Mouse (Mus musculus): ENCODE results near the gene Slc35a5. TPM values are rescaled to one million over a fixed set of nuclear protein-coding genes. Genes with fewer than 3 reads are reported as not detected.

Slc35a5 gene
- total and polyA plus RNA-seq, 2 experiments from 2014 or later: 11.6 to 47.7 TPM

- Histone ChIP-seq H3K27me3 (ENCODE audit: control insufficient read depth, insufficient read depth, low read length) (no peaks in the 10 kb centered on the region), H3K27ac (ENCODE audit: low read depth) (no peak overlapping the region), H3K9ac (replicated peaks; ENCODE audit: low read depth, low read length) (no peak overlapping the region), H3K9me3 (replicated peaks; ENCODE audit: control insufficient read depth, low read length) (no peaks in the 10 kb centered on the region), H3K36me3 (replicated peaks; ENCODE audit: control insufficient read depth, insufficient read depth, low read length) (peaks cover 17% of the 10 kb centered on the region), H3K4me1 (ENCODE audit: control insufficient read depth, insufficient read depth) (no peaks in the 10 kb centered on the region), H3K4me3 (ENCODE audit: low read depth, low read length) (no peak overlapping the region), H3K4me2 (ENCODE audit: low read depth, low read length) (no peak overlapping the region)
- WGBS: 0% methylated on average over 1 of the region's 1 CpGs
- DNase-seq (ENCODE audit: low spot score): peak; percentile 72
- TF ChIP-seq CTCF (IDR thresholded peaks at IDR 0.05; ENCODE audit: low read depth): peak; percentile 82
- TF ChIP-seq EP300 (IDR thresholded peaks at IDR 0.05; ENCODE audit: low read depth): no peak
- ATAC-seq (ENCODE audit: insufficient read depth, low read depth): peak; percentile 60; the same call in 1 of the 2 replicates
Measured at GRCm38 (mm10) chr16:45192613-45193012, 34.1 kb upstream of the Slc35a5 start.

DNA sequence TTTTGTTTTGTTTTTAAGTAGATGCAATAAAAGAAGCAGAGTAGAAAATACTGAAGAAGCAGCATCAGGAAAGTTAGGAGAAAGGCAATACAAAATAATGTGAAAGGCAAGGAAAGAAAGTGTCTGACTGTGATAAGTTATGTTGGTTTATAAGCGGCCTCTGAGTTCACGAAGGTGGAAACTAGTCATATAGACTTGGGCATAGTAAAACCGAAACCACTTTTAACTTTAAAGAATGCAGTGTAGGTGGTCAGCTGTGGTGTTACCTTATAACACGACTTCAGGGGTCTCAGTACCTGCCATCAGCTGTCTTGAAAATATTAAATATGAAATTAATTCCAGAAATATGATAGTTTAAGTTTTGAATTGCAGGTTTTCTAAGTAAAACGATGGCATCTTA lies 23.3 kb upstream of the Slc35a5 start:
- Histone ChIP-seq H3K4me2 (ENCODE audit: low read depth, low read length) (no peak overlapping the region), H3K4me1 (ENCODE audit: control insufficient read depth, insufficient read depth) (no peaks in the 10 kb centered on the region), H3K9ac (replicated peaks; ENCODE audit: low read depth, low read length) (no peak overlapping the region), H3K27me3 (ENCODE audit: control insufficient read depth, insufficient read depth, low read length) (no peaks in the 10 kb centered on the region), H3K9me3 (replicated peaks; ENCODE audit: control insufficient read depth, low read length) (no peaks in the 10 kb centered on the region), H3K27ac (ENCODE audit: low read depth) (no peak overlapping the region), H3K4me3 (ENCODE audit: low read depth, low read length) (no peak overlapping the region), H3K36me3 (replicated peaks; ENCODE audit: control insufficient read depth, insufficient read depth, low read length) (peaks cover 37% of the 10 kb centered on the region)
- DNase-seq (ENCODE audit: low spot score) (no peak), ATAC-seq (ENCODE audit: insufficient read depth, low read depth) (no peak)
- 89% methylated on average over 5 of the region's 5 CpGs for WGBS
- TF ChIP-seq EP300 (IDR thresholded peaks at IDR 0.05; ENCODE audit: low read depth) (no peak), CTCF (IDR thresholded peaks at IDR 0.05; ENCODE audit: low read depth) (no peak)

DNA sequence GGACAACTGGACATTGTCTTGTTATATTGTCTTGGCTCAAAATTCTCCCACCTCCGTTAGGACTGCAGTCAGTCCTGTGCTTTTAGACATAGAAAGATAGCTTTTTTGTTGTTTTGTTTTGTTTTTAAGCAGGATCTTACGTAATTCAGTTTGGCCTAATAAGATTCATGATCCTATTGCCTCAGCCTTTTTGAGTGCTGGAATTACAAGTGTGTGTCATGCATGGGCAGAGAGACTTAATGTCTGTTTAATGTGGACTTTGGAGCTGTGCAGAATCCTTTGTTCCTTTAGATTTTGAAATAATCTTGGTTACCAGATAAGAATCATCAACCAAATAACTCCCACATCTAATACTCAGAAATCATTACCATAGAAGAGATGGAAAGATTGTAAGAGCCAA lies 20.0 kb upstream of the Slc35a5 start:
- Histone ChIP-seq H3K9me3 (replicated peaks; ENCODE audit: control insufficient read depth, low read length) (no peaks in the 10 kb centered on the region), H3K27ac (ENCODE audit: low read depth) (no peak overlapping the region), H3K4me2 (ENCODE audit: low read depth, low read length) (no peak overlapping the region), H3K4me1 (ENCODE audit: control insufficient read depth, insufficient read depth) (no peaks in the 10 kb centered on the region), H3K27me3 (ENCODE audit: control insufficient read depth, insufficient read depth, low read length) (no peaks in the 10 kb centered on the region), H3K9ac (replicated peaks; ENCODE audit: low read depth, low read length) (no peak overlapping the region), H3K36me3 (replicated peaks; ENCODE audit: control insufficient read depth, insufficient read depth, low read length) (peaks cover 16% of the 10 kb centered on the region), H3K4me3 (ENCODE audit: low read depth, low read length) (no peak overlapping the region)
- 92% methylated on average over 2 of the region's 2 CpGs for WGBS
- ATAC-seq (ENCODE audit: insufficient read depth, low read depth): no peak
- no peak for DNase-seq (ENCODE audit: low spot score)
- no peak for TF ChIP-seq EP300 (IDR thresholded peaks at IDR 0.05; ENCODE audit: low read depth)
- TF ChIP-seq CTCF (IDR thresholded peaks at IDR 0.05; ENCODE audit: low read depth): no peak

DNA sequence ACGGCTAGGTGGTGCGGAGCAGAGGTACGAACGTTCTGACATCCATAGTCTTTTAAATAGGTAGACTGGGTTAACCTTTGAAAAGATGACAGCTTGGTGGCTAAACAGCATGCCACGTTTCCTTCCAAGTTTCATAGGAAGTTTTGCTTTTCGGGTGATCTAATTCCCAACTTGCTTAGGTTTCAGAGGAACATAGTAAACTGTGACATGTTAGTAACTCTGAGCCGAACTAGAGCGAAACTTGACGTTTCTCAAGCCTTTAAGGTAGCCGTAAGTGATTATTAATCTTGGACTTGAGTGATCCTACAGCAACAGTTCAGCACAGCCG lies 847 bp upstream of the Slc35a5 start:
- Histone ChIP-seq H3K4me2 (ENCODE audit: low read depth, low read length) (peak overlapping the region; percentile 71), H3K36me3 (replicated peaks; ENCODE audit: control insufficient read depth, insufficient read depth, low read length) (peaks cover 15% of the 10 kb centered on the region; the same call in 1 of the 2 replicates), H3K4me3 (ENCODE audit: low read depth, low read length) (peak overlapping the region; percentile 96), H3K4me1 (ENCODE audit: control insufficient read depth, insufficient read depth) (peaks cover 9% of the 10 kb centered on the region; the same call in 1 of the 2 replicates), H3K9ac (replicated peaks; ENCODE audit: low read depth, low read length) (peak overlapping the region; percentile 95), H3K9me3 (replicated peaks; ENCODE audit: control insufficient read depth, low read length) (no peaks in the 10 kb centered on the region), H3K27ac (ENCODE audit: low read depth) (peak overlapping the region; percentile 97), H3K27me3 (ENCODE audit: control insufficient read depth, insufficient read depth, low read length) (no peaks in the 10 kb centered on the region)
- DNase-seq (ENCODE audit: low spot score) (peak; percentile 21), ATAC-seq (ENCODE audit: insufficient read depth, low read depth) (no peak)
- whole genome bisulfite sequencing: 2% methylated on average over 11 of the region's 11 CpGs
- TF ChIP-seq CTCF (IDR thresholded peaks at IDR 0.05; ENCODE audit: low read depth) (no peak), EP300 (IDR thresholded peaks at IDR 0.05; ENCODE audit: low read depth) (no peak)

DNA sequence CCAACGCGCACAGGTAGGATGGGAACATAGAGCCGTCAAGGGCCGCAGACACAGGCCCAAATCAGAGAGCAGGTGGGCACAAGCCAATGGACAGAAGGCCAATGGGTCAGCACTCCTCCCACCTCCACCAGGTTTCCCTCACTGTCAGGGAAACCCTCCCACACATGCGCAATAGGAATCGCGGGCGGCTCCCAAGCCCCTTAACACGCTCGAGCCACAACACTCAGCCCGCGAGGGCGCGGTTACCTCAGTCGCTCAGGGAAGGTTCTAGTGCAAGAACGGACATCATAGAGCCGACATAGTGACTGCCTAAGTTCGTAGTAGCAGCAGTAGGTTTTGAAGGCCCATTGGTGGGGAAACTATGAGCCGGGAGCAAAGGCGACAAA lies 377 bp downstream of the Slc35a5 start:
- H3K36me3 ChIP-seq (replicated peaks; ENCODE audit: control insufficient read depth, insufficient read depth, low read length): peaks cover 13% of the 10 kb centered on the region; the same call in 1 of the 2 replicates
- no peaks in the 10 kb centered on the region for H3K27me3 ChIP-seq (ENCODE audit: control insufficient read depth, insufficient read depth, low read length)
- 2% methylated on average over 20 of the region's 20 CpGs for WGBS
- ATAC-seq (ENCODE audit: insufficient read depth, low read depth) (peak; percentile 74), DNase-seq (ENCODE audit: low spot score) (peak; percentile 79)
- peak overlapping the region; percentile 96 for H3K4me3 ChIP-seq (ENCODE audit: low read depth, low read length)
- TF ChIP-seq CTCF (IDR thresholded peaks at IDR 0.05; ENCODE audit: low read depth): no peak
- TF ChIP-seq EP300 (IDR thresholded peaks at IDR 0.05; ENCODE audit: low read depth): no peak
- H3K9ac ChIP-seq (replicated peaks; ENCODE audit: low read depth, low read length): peak overlapping the region; percentile 95
- H3K27ac ChIP-seq (ENCODE audit: low read depth): peak overlapping the region; percentile 97
- no peaks in the 10 kb centered on the region for H3K9me3 ChIP-seq (replicated peaks; ENCODE audit: control insufficient read depth, low read length)
- peak overlapping the region; percentile 71 for H3K4me2 ChIP-seq (ENCODE audit: low read depth, low read length)
- H3K4me1 ChIP-seq (ENCODE audit: control insufficient read depth, insufficient read depth): peaks cover 9% of the 10 kb centered on the region; the same call in 1 of the 2 replicates

DNA sequence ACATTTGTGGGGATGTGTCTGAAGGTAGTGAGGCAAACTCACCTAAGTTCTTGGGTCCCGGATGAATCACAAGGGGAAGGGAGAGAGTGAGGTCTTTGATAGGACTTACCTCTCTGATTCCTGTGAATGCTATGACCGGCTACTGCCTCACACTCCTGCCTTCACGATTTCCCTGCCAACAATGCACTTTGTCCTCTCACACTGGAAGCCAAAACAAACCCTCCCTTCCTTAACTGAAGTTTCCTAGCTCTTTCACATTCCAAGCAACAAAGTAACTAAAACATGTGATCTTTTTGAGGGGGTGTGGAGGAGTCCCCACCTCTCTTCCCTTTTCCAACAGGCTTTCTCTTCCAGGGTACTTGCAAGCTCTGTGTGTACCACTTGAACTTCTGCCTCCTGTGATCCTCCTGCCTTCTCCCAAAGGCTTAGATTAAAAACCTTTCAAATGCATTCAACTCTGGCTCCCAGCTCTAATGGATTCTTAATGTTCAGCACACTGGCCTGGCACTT lies 3.7 kb downstream of the Slc35a5 start:
- Histone ChIP-seq H3K4me1 (ENCODE audit: control insufficient read depth, insufficient read depth) (peaks cover 9% of the 10 kb centered on the region; the same call in 1 of the 2 replicates), H3K4me3 (ENCODE audit: low read depth, low read length) (no peak overlapping the region), H3K27me3 (ENCODE audit: control insufficient read depth, insufficient read depth, low read length) (no peaks in the 10 kb centered on the region), H3K27ac (ENCODE audit: low read depth) (no peak overlapping the region), H3K36me3 (replicated peaks; ENCODE audit: control insufficient read depth, insufficient read depth, low read length) (peaks cover 35% of the 10 kb centered on the region), H3K4me2 (ENCODE audit: low read depth, low read length) (no peak overlapping the region), H3K9me3 (replicated peaks; ENCODE audit: control insufficient read depth, low read length) (no peaks in the 10 kb centered on the region), H3K9ac (replicated peaks; ENCODE audit: low read depth, low read length) (no peak overlapping the region)
- ATAC-seq (ENCODE audit: insufficient read depth, low read depth) (no peak), DNase-seq (ENCODE audit: low spot score) (no peak)
- WGBS: 72% methylated on average over 3 of the region's 3 CpGs
- TF ChIP-seq CTCF (IDR thresholded peaks at IDR 0.05; ENCODE audit: low read depth) (no peak), EP300 (IDR thresholded peaks at IDR 0.05; ENCODE audit: low read depth) (no peak)

All from heart, postnatal 0 days (tissue).